Mouse (Mus musculus) CD4-positive, CD25-positive, alpha-beta regulatory T cell, adult 9 weeks (primary cell): ENCODE data around the gene Tshr. TPM values are rescaled to one million over a fixed set of nuclear protein-coding genes. Genes with fewer than 3 reads are reported as not detected.

ENCODE experiments used
- polyA plus RNA-seq: library from polyadenylated mRNA; unstranded; fragments of 100-300 nt; shearing (Covaris generic); gene quantifications from one replicate; pipeline ENCODE4 v1.2.1, GENCODE M21; 2017

Tshr gene
- polyA plus RNA-seq: not detected

GRCm38 (mm10) chr12:91384281-91385017 lies at the start of gene Tshr, which contains the start of gene Cep128:
TSS of gene Tshr (plus strand) at chr12:91384563.
TSS of gene Cep128 (minus strand) at chr12:91384409.

GRCm38 (mm10) chr12:91589847-91590690 lies 205.7 kb downstream of the Tshr start, which contains the start of gene Gtf2a1:
TSS of gene Gtf2a1 (minus strand) at chr12:91590487.

Other genes starting within 250 kb of the Tshr start
- gene Cep128, start 154 bp upstream of the Tshr start, polyA plus RNA-seq: 11.9 TPM
- gene Gtf2a1, start 205.9 kb downstream of the Tshr start, polyA plus RNA-seq: 50.7 TPM